Mouse (Mus musculus) megakaryocyte-erythroid progenitor cell, adult 5-6 weeks (primary cell): ENCODE data around the gene Gdf5. TPM values are rescaled to one million over a fixed set of nuclear protein-coding genes. Genes with fewer than 3 reads are reported as not detected.
A peak's percentile ranks its signal among the peaks of the same experiment; 100 is the strongest.

ENCODE experiments used
- ATAC-seq: replicated peaks from 2 replicates; pipeline ENCODE4 v1.8.0; 2016; ENCODE audit warnings: mild to moderate bottlenecking, inconsistent platforms; ENCODE audit not compliant: severe bottlenecking, poor library complexity, low FRiP score, low TSS enrichment
- total RNA-seq, 2 experiments: library from RNA; stranded (forward) in 1 of 2; stranded (reverse) in 1 of 2; fragments of 200-1000, 215-1000 nt in 1 of 2; fragments of >200 nt in 1 of 2; fragmentation: Nextera tagmentation in 1 of 2; gene quantifications; 2 replicates each; pipeline ENCODE4 v1.2.3; 2014 to 2017

Gene Gdf5
- total RNA-seq (2014; fragmentation: Nextera tagmentation) (not detected in 2 replicates), total RNA-seq (2017) (not detected in 2 replicates)

GRCm38 (mm10) chr2:155945124-155945523 is at the start of gene Gdf5:
Gene Gdf5, minus strand, starts transcription at chr2:155945367.
- no peak for ATAC-seq

GRCm38 (mm10) chr2:155991863-155992321 is 46.7 kb upstream of the Gdf5 start:
- ATAC-seq = peak; percentile 42

GRCm38 (mm10) chr2:155991151-155991550 is 46.0 kb upstream of the Gdf5 start:
- no peak for ATAC-seq

- peak; percentile 93 for ATAC-seq
These were observed 43.9 kb upstream of the Gdf5 start for GRCm38 (mm10) chr2:155989085-155989484.

- ATAC-seq = no peak
These were observed 42.0 kb upstream of the Gdf5 start for GRCm38 (mm10) chr2:155987131-155987530.

- no peak for ATAC-seq
These were observed 40.6 kb upstream of the Gdf5 start for GRCm38 (mm10) chr2:155985776-155986175.

- ATAC-seq = no peak; the same call in 1 of the 2 replicates
These were observed 34.3 kb upstream of the Gdf5 start for GRCm38 (mm10) chr2:155979328-155979991.

- no peak for ATAC-seq
These were observed 29.0 kb upstream of the Gdf5 start for GRCm38 (mm10) chr2:155974087-155974731.

GRCm38 (mm10) chr2:155973348-155973747 is 28.2 kb upstream of the Gdf5 start:
- ATAC-seq = no peak

- 0 out of 2 replicates have a peak, but pooled peaks have one; percentile 40 for ATAC-seq
These were observed 17.8 kb upstream of the Gdf5 start for GRCm38 (mm10) chr2:155962991-155963390.

GRCm38 (mm10) chr2:155961862-155962261 is 16.7 kb upstream of the Gdf5 start:
- no peak for ATAC-seq

- no peak for ATAC-seq
These were observed 14.8 kb upstream of the Gdf5 start for GRCm38 (mm10) chr2:155959981-155960380.

GRCm38 (mm10) chr2:155956134-155957059 is 11.2 kb upstream of the Gdf5 start, which contains the start of gene Cep250:
Gene Cep250, plus strand, starts transcription at chr2:155956458.
- ATAC-seq = peak; percentile 94

GRCm38 (mm10) chr2:155952006-155952405 is 6.8 kb upstream of the Gdf5 start:
- ATAC-seq = no peak

GRCm38 (mm10) chr2:155949362-155949761 is 4.2 kb upstream of the Gdf5 start:
- no peak for ATAC-seq

GRCm38 (mm10) chr2:155947390-155948002 is 2.3 kb upstream of the Gdf5 start:
- peak; percentile 67 for ATAC-seq

- ATAC-seq = no peak
These were observed 1.3 kb upstream of the Gdf5 start for GRCm38 (mm10) chr2:155946499-155946898.

- ATAC-seq = peak; percentile 61
These were observed 902 bp upstream of the Gdf5 start for GRCm38 (mm10) chr2:155946069-155946468.

- ATAC-seq = no peak
These were observed 413 bp upstream of the Gdf5 start for GRCm38 (mm10) chr2:155945580-155945979.
